Mouse (Mus musculus) stomach, postnatal 0 days (tissue): ENCODE measurements around the gene Ndrg4.

ENCODE experiments used
- CTCF ChIP-seq: IDR thresholded peaks from 2 replicates; pipeline ENCODE4 v1.5.1; 2016; ENCODE audit warnings: antibody characterized with exemption, low read depth, mild to moderate bottlenecking, moderate library complexity
- EP300 ChIP-seq: optimal IDR thresholded peaks from 2 replicates; pipeline ENCODE3; 2016; ENCODE audit warnings: antibody characterized with exemption

- TF ChIP-seq CTCF (peak; percentile 88), EP300 (no peak)
Measured at GRCm38 (mm10) chr8:95713100-95714010, 36.6 kb downstream of the Ndrg4 start.
